Mouse (Mus musculus) CH12.LX (cell line): Measurements from ENCODE around the gene Map4k4. TPM values are rescaled to one million over a fixed set of nuclear protein-coding genes. Genes with fewer than 3 reads are reported as not detected.
A peak's percentile ranks its signal among the peaks of the same experiment; 100 is the strongest.

Source experiments
- DNase-seq: peaks from one replicate; pipeline ENCODE4 v3.0.0-alpha.2; 2013; ENCODE audit errors: extremely low read depth
- H3K27ac ChIP-seq: 2 replicates; pipeline ENCODE4 v1.5.1; 2012; ENCODE audit warnings: low read depth, mild to moderate bottlenecking, control low read depth, moderate library complexity; ENCODE audit not compliant: insufficient read depth
- H3K27me3 ChIP-seq: replicated peaks from 2 replicates; pipeline ENCODE3; 2012; ENCODE audit warnings: inconsistent platforms
- H3K36me3 ChIP-seq, 2 experiments: replicated peaks in 1 of 2; 2 replicates each; pipeline versions ENCODE3 to v1.6.1; 2012; ENCODE audit warnings: inconsistent platforms in 1 of 2, low read length in 1 of 2, mild to moderate bottlenecking in 1 of 2, mixed read lengths in 1 of 2, moderate library complexity in 1 of 2; ENCODE audit not compliant: control insufficient read depth in 1 of 2, insufficient read depth in 1 of 2
- H3K4me1 ChIP-seq, 2 experiments: 2 replicates each; pipeline ENCODE4 v1.6.1; 2012; ENCODE audit warnings: inconsistent platforms in 1 of 2, moderate library complexity in 1 of 2; ENCODE audit not compliant: insufficient read depth in 2 of 2, control insufficient read depth in 1 of 2
- H3K4me2 ChIP-seq: 2 replicates; pipeline ENCODE4 v1.6.1; 2012; ENCODE audit warnings: low read depth, mild to moderate bottlenecking, control low read depth; ENCODE audit not compliant: poor library complexity, insufficient read depth, severe bottlenecking
- H3K4me3 ChIP-seq, 3 experiments: fragments of 150-350 bp in 1 of 3; sonication (generic) in 1 of 3; replicated peaks in 1 of 3; 2 replicates each; pipeline versions ENCODE3 to v1.5.1; 2011 to 2012; ENCODE audit warnings: low read depth in 2 of 3, low read length in 2 of 3, mild to moderate bottlenecking in 2 of 3, moderate library complexity in 2 of 3, control low read depth in 1 of 3, improper control_type of control experiment in 1 of 3, inconsistent platforms in 1 of 3, mixed read lengths in 1 of 3; ENCODE audit not compliant: poor library complexity in 1 of 3
- H3K79me2 ChIP-seq: replicated peaks from 2 replicates; pipeline ENCODE4 v1.6.1; 2012; ENCODE audit warnings: mild to moderate bottlenecking, moderate library complexity; ENCODE audit not compliant: control insufficient read depth, poor library complexity, insufficient read depth, severe bottlenecking; ENCODE audit errors: extremely low read depth
- H3K9ac ChIP-seq: 2 replicates; pipeline ENCODE4 v1.6.1; 2012; ENCODE audit warnings: low read depth, mild to moderate bottlenecking, control low read depth, moderate library complexity; ENCODE audit not compliant: insufficient read depth
- H3K9me3 ChIP-seq: replicated peaks from 2 replicates; pipeline ENCODE3; 2012; ENCODE audit warnings: low read length, inconsistent platforms, mixed read lengths
- BHLHE40 ChIP-seq: IDR thresholded peaks from 2 replicates; pipeline ENCODE4 v1.6.1; 2011; ENCODE audit warnings: mild to moderate bottlenecking, low read depth, low read length, improper control_type of control experiment
- CTCF ChIP-seq, 2 experiments: IDR thresholded peaks in 1 of 2; conservative IDR thresholded peaks in 1 of 2; 2 replicates each; pipeline ENCODE4 v1.5.1; 2011 to 2012; ENCODE audit warnings: low read depth in 2 of 2, low read length in 2 of 2, improper control_type of control experiment in 1 of 2, inconsistent platforms in 1 of 2, mild to moderate bottlenecking in 1 of 2, moderate library complexity in 1 of 2
- ELF1 ChIP-seq: IDR thresholded peaks from 2 replicates; pipeline ENCODE4 v1.6.1; 2014; ENCODE audit warnings: low read depth, mild to moderate bottlenecking, inconsistent platforms, low read length, improper control_type of control experiment
- EP300 ChIP-seq: IDR thresholded peaks from 2 replicates; pipeline ENCODE4 v1.6.1; 2011; ENCODE audit warnings: low read length, improper control_type of control experiment
- ETS1 ChIP-seq: conservative IDR thresholded peaks from 2 replicates; pipeline ENCODE4 v1.6.1; 2012; ENCODE audit warnings: low read depth, mild to moderate bottlenecking, inconsistent platforms, low read length, improper control_type of control experiment, moderate library complexity
- HCFC1 ChIP-seq: IDR thresholded peaks from 2 replicates; pipeline ENCODE4 v1.6.1; 2012; ENCODE audit warnings: low read depth, mild to moderate bottlenecking, inconsistent platforms, low read length, improper control_type of control experiment
- JUND ChIP-seq: conservative IDR thresholded peaks from 2 replicates; pipeline ENCODE4 v1.6.1; 2011; ENCODE audit warnings: low read depth, low read length, improper control_type of control experiment
- KAT2A ChIP-seq: IDR thresholded peaks from 2 replicates; pipeline ENCODE4 v1.6.1; 2012; ENCODE audit warnings: low read length, improper control_type of control experiment, inconsistent platforms; ENCODE audit not compliant: insufficient replicate concordance
- MAX ChIP-seq: IDR thresholded peaks from 2 replicates; pipeline ENCODE4 v1.6.1; 2011; ENCODE audit warnings: low read length, improper control_type of control experiment
- MXI1 ChIP-seq: IDR thresholded peaks from 2 replicates; pipeline ENCODE4 v1.6.1; 2011; ENCODE audit warnings: mild to moderate bottlenecking, low read depth, low read length, improper control_type of control experiment
- POLR2AphosphoS2 ChIP-seq: IDR thresholded peaks from 2 replicates; pipeline ENCODE4 v1.6.1; 2011; ENCODE audit warnings: low read depth, low read length, improper control_type of control experiment
- SMC3 ChIP-seq: IDR thresholded peaks from 2 replicates; pipeline ENCODE4 v1.6.1; 2011; ENCODE audit warnings: low read depth, low read length, improper control_type of control experiment
- TCF12 ChIP-seq: IDR thresholded peaks from 2 replicates; pipeline ENCODE4 v1.6.1; 2014; ENCODE audit warnings: low read depth, mild to moderate bottlenecking, inconsistent platforms, low read length, improper control_type of control experiment
- USF1 ChIP-seq: IDR thresholded peaks from 2 replicates; pipeline ENCODE4 v1.6.1; 2014; ENCODE audit warnings: low read depth, mild to moderate bottlenecking, inconsistent platforms, low read length, improper control_type of control experiment
- USF2 ChIP-seq: conservative IDR thresholded peaks from 2 replicates; pipeline ENCODE4 v1.6.1; 2011; ENCODE audit warnings: low read depth, low read length, improper control_type of control experiment
- ZC3H11A ChIP-seq: IDR thresholded peaks from 2 replicates; pipeline ENCODE4 v1.6.1; 2012; ENCODE audit warnings: low read depth, mild to moderate bottlenecking, inconsistent platforms, low read length, improper control_type of control experiment
- ZMIZ1 ChIP-seq: IDR thresholded peaks from 2 replicates; pipeline ENCODE4 v1.6.1; 2012; ENCODE audit warnings: low read depth, mild to moderate bottlenecking, inconsistent platforms, low read length, improper control_type of control experiment
- ZNF384 ChIP-seq: IDR thresholded peaks from 2 replicates; pipeline ENCODE4 v1.6.1; 2012; ENCODE audit warnings: low read depth, low read length, improper control_type of control experiment, inconsistent platforms
- dilution Hi-C: fragments of 300-500 bp; cut with MboI; formaldehyde crosslinking; loops from 2 replicates; pipeline ENCODE4 v1.14.3; 2020; ENCODE audit warnings: low sequenced_read_pairs; ENCODE audit not compliant: extremely low pct_unique_long_range_greater_than_20kb, extremely low pct_ligation_motif_present
- in situ Hi-C: fragments of 300-500 bp; cut with MboI; formaldehyde crosslinking; loops from 3 replicates; pipeline ENCODE4 v1.14.3; 2019; ENCODE audit warnings: low sequenced_read_pairs, low pct_ligation_motif_present, low pct_unique_long_range_greater_than_20kb, mixed read lengths
- polyA plus RNA-seq: library from polyadenylated mRNA; unstranded; fragments of >175 nt; gene quantifications from 2 replicates; pipeline ENCODE4 v1.2.1, GENCODE M21; 2012; ENCODE audit warnings: low read depth; ENCODE audit not compliant: insufficient read length
- total RNA-seq, 2 experiments: library from RNA; depleted of rRNA; stranded (reverse); fragments of 300-350 nt in 1 of 2; fragments of >200 nt in 1 of 2; gene quantifications; 2 replicates each; pipeline ENCODE4 v1.2.3; 2012 to 2014

Gene Map4k4
- total and polyA plus RNA-seq, 3 experiments, result 21.8 to 46.3 (median 41.0) TPM

GRCm38 (mm10) chr1:40051157-40051556 lies 150.4 kb downstream of the Map4k4 start:
- H3K79me2 ChIP-seq, result no peaks in the 10 kb centered on the region
- DNase-seq, result peak; percentile 58
- TF ChIP-seq KAT2A (no peak), ZNF384 (no peak), BHLHE40 (0 out of 2 replicates have a peak, but pooled peaks have one; percentile 18), ELF1 (no peak), ETS1 (peak; percentile 30), CTCF (conservative IDR thresholded peaks at IDR 0.05 in 1 of 2, IDR thresholded peaks at IDR 0.05 in 1 of 2; ENCODE audit: low read depth in 2 of 2, low read length in 2 of 2) (no peak), EP300 (peak; percentile 24; the same call in 1 of the 2 replicates), HCFC1 (no peak), MAX (0 out of 2 replicates have a peak, but pooled peaks have one; percentile 17), ZC3H11A (no peak)
- H3K4me1 ChIP-seq, result peaks cover 3 to 44% of the 10 kb centered on the region in 2 experiments; a peak in 2 of 4 replicates
- H3K27me3 ChIP-seq, result no peaks in the 10 kb centered on the region
- no peak overlapping the region for H3K9ac ChIP-seq
- H3K36me3 ChIP-seq, result no peaks in the 10 kb centered on the region
- H3K27ac ChIP-seq, result no peak overlapping the region
- no peaks in the 10 kb centered on the region for H3K9me3 ChIP-seq
- no peak overlapping the region for H3K4me3 ChIP-seq
- dilution Hi-C loops (no loop called here), in situ Hi-C loops (no loop called here)
- H3K4me2 ChIP-seq, result no peak overlapping the region

- H3K4me2 ChIP-seq, result no peak overlapping the region
- DNase-seq, result no peak
- H3K27me3 ChIP-seq, result no peaks in the 10 kb centered on the region
- H3K27ac ChIP-seq, result no peak overlapping the region
- no peak for TF ChIP-seq MXI1
- no peak for TF ChIP-seq POLR2AphosphoS2
- no peak for TF ChIP-seq CTCF (conservative IDR thresholded peaks at IDR 0.05 in 1 of 2, IDR thresholded peaks at IDR 0.05 in 1 of 2; ENCODE audit: low read depth in 2 of 2, low read length in 2 of 2)
- no peak for TF ChIP-seq BHLHE40
- no peak for TF ChIP-seq JUND
- no peak for TF ChIP-seq TCF12
- TF ChIP-seq ELF1, result no peak
- TF ChIP-seq ZMIZ1, result no peak
- TF ChIP-seq USF2, result no peak
- no peak for TF ChIP-seq USF1
- TF ChIP-seq HCFC1, result no peak
- TF ChIP-seq MAX, result no peak
- no peak for TF ChIP-seq SMC3
- dilution Hi-C loops (no loop called here), in situ Hi-C loops (no loop called here)
- peaks cover 3 to 42% of the 10 kb centered on the region in 2 experiments; a peak in 2 of 4 replicates for H3K4me1 ChIP-seq
- no peaks in the 10 kb centered on the region for H3K79me2 ChIP-seq
- H3K9me3 ChIP-seq, result no peaks in the 10 kb centered on the region
- H3K4me3 ChIP-seq, result no peak overlapping the region
- no peak overlapping the region for H3K9ac ChIP-seq
- no peaks in the 10 kb centered on the region for H3K36me3 ChIP-seq
Measured at GRCm38 (mm10) chr1:40052156-40052555, 151.4 kb downstream of the Map4k4 start.
